Mouse (Mus musculus) cerebellum, adult 11-12 months (tissue): ENCODE measurements around the gene Il1rap.

ENCODE experiments used
- DNase-seq: peaks from one replicate; pipeline ENCODE4 v3.0.0; 2022

Il1rap gene

GRCm38 (mm10) chr16:26581048-26581912, at the start of gene Il1rap:
Gene Il1rap, plus strand, starts transcription at chr16:26581704.
- DNase-seq = peak; percentile 83

- no peak for DNase-seq
Measured at GRCm38 (mm10) chr16:26532287-26532686, 49.2 kb upstream of the Il1rap start.

GRCm38 (mm10) chr16:26546170-26546878, 35.2 kb upstream of the Il1rap start:
- DNase-seq = no peak

GRCm38 (mm10) chr16:26546879-26547206, 34.7 kb upstream of the Il1rap start:
- DNase-seq = no peak

- DNase-seq = no peak
Measured at GRCm38 (mm10) chr16:26549221-26549620, 32.3 kb upstream of the Il1rap start.

- no peak for DNase-seq
Measured at GRCm38 (mm10) chr16:26552234-26552633, 29.3 kb upstream of the Il1rap start.

GRCm38 (mm10) chr16:26558797-26559196, 22.7 kb upstream of the Il1rap start:
- no peak for DNase-seq

GRCm38 (mm10) chr16:26561743-26562142, 19.8 kb upstream of the Il1rap start:
- DNase-seq = no peak

- DNase-seq = no peak
Measured at GRCm38 (mm10) chr16:26562771-26563170, 18.7 kb upstream of the Il1rap start.

GRCm38 (mm10) chr16:26569387-26569978, 12.0 kb upstream of the Il1rap start:
- DNase-seq = no peak

GRCm38 (mm10) chr16:26571836-26572235, 9.7 kb upstream of the Il1rap start:
- DNase-seq = no peak

GRCm38 (mm10) chr16:26574173-26574572, 7.3 kb upstream of the Il1rap start:
- DNase-seq = no peak

- DNase-seq = peak; percentile 25
Measured at GRCm38 (mm10) chr16:26581913-26582376, 441 bp downstream of the Il1rap start.

- DNase-seq = no peak
Measured at GRCm38 (mm10) chr16:26585806-26586205, 4.3 kb downstream of the Il1rap start.

- DNase-seq = no peak
Measured at GRCm38 (mm10) chr16:26590897-26591570, 9.5 kb downstream of the Il1rap start.

- DNase-seq = no peak
Measured at GRCm38 (mm10) chr16:26596440-26596839, 14.9 kb downstream of the Il1rap start.

- no peak for DNase-seq
Measured at GRCm38 (mm10) chr16:26597307-26597706, 15.8 kb downstream of the Il1rap start.

- DNase-seq = no peak
Measured at GRCm38 (mm10) chr16:26598591-26598990, 17.1 kb downstream of the Il1rap start.

GRCm38 (mm10) chr16:26601482-26601881, 20.0 kb downstream of the Il1rap start:
- DNase-seq = no peak

- no peak for DNase-seq
Measured at GRCm38 (mm10) chr16:26604621-26605020, 23.1 kb downstream of the Il1rap start.

- no peak for DNase-seq
Measured at GRCm38 (mm10) chr16:26608003-26608402, 26.5 kb downstream of the Il1rap start.

GRCm38 (mm10) chr16:26610508-26610907, 29.0 kb downstream of the Il1rap start:
- no peak for DNase-seq
